Mouse (Mus musculus): ENCODE results near the gene Sdccag8. TPM values are rescaled to one million over a fixed set of nuclear protein-coding genes. Genes with fewer than 3 reads are reported as not detected.

The Sdccag8 gene
- polyA plus RNA-seq, 1 experiment: 7.2 TPM

DNA sequence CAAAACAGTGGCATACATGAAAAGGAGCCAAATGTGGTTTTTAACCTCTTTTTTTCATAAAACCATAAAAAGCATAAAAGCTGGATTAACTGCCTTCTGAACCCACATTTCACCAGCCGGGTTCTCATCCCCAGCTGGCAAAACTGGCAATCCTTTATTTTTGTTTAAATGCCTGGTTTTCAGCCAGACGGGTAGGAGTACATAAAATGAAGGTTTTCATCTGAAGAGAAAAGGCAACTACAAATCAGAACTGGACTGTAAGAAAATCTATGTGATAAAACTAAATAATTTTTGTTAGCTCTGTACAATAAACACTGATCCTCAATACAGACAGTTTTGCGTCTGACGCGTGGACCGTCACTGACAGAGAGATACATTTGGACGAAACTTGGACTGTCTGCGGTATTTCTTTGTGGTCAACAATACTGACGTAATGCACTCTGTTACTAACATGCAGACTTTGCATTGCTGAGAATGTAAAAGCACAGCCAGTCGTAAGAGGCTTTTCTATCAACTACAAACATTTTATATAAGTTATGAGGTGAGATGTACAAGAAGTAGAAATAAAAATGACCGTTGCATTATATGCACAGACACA is 237.0 kb downstream of the Sdccag8 start:
- no peak for DNase-seq (ENCODE audit: low spot score)

DNA sequence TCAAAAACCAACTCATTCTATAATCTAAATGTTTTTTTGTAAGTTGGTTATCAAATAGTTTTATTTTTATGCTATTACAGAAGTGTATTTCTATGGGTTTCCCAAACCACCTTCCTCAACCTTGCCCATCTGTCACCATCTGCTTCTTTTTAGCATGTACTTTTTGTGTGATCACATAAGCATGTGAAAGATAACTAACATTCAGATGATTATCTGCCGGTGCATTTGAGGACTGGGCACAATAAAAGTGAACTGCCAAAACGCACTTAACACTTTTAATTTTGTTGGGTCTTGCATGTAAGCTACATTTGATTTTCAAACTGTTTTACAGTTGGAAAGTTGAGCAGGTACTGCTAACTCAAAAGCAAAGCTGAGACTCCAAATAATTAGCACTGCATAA is 240.4 kb downstream of the Sdccag8 start:
- no peak for DNase-seq (ENCODE audit: low spot score)

DNA sequence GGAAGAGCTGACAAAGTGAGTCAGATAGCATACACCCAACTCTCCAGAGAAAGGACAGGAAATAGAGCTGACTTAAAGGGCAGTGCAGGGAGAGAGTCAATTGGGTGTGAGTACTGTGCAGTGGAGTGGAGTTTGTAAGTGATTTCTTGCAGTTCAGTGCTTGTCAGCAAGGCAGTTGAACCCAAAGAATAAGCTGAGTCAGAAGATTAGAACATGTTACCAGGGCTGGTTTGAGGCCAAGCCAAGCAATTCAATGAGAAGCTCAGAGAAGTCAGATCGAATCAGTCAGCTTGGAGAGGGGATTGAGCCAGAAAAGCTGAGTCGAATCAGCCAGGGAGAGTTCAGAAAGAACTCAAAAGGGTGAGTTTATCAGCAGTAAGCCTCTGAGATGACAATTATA is 247.3 kb downstream of the Sdccag8 start:
- DNase-seq (ENCODE audit: low spot score): no peak

DNA sequence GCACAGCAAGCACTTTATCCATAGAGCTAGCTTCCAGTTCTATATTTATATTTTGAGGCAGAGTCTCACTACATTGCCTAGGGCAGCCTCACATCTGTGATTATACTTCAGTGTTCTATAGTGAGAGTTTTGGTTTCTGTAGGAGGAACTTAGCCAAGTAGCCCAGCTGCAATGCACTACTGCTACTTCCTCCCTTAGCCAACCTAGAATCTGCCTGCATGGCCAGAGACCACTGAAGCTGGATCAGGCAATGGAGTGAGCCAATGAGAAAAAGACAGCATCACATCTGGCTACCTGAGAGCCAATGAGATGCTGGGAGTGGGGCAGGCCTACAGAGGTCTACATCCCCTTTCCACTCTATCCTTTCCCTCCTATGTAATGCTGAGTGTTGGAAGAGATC is 251.3 kb downstream of the Sdccag8 start:
- no peak for DNase-seq (ENCODE audit: low spot score)

DNA sequence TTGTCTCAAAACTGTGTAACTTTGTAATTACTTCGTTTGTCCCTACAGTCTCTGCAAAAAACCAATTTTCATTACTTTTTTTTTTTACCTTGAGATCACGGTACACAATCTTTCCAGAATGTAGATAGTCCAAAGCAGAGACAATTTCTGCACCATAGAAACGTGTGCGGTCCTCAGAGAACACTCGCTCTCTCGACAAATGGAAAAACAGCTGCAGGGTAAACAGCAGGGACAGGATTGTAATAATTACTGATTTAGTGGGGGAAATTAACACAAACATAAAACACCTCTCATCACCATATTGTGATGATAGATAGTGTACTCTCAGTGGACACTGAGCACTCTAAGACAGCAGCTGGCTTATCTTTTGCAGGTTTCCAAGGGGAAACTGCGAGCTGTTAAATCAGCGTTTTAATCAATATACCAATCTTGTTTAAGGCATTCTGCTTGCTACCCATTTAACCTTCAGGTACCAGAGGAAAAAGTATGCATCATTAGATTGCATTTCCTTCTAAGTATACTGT is 252.7 kb downstream of the Sdccag8 start:
- DNase-seq (ENCODE audit: low spot score): no peak

DNA sequence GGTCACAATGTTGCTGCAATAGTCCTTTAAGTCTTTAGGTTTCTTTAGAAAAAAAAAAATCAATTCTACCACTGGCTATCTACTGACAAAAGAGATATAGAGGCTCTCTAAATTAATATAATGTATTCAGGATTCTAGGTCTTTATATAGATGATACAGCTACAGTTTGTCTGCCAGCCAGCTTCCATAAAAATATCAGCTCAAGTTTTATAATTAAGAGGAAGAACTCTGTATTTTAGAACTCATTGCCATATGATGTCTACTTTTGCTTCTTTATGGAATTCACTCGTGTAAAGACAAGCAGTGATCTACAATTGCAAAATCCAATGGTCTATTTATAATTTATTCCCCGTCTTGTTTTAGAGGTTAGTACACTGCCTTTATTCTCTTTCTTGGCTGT is 254.7 kb downstream of the Sdccag8 start:
- no peak for DNase-seq (ENCODE audit: low spot score)

Other genes starting within 250 kb of the Sdccag8 start
- 12.2 and 13.9 TPM in 2 replicates for gene Cep170, start 593 bp upstream of the Sdccag8 start, polyA plus RNA-seq (2012; rRNA removed)